Mouse (Mus musculus): ENCODE measurements around the gene Nudt9.

The Nudt9 gene

DNA sequence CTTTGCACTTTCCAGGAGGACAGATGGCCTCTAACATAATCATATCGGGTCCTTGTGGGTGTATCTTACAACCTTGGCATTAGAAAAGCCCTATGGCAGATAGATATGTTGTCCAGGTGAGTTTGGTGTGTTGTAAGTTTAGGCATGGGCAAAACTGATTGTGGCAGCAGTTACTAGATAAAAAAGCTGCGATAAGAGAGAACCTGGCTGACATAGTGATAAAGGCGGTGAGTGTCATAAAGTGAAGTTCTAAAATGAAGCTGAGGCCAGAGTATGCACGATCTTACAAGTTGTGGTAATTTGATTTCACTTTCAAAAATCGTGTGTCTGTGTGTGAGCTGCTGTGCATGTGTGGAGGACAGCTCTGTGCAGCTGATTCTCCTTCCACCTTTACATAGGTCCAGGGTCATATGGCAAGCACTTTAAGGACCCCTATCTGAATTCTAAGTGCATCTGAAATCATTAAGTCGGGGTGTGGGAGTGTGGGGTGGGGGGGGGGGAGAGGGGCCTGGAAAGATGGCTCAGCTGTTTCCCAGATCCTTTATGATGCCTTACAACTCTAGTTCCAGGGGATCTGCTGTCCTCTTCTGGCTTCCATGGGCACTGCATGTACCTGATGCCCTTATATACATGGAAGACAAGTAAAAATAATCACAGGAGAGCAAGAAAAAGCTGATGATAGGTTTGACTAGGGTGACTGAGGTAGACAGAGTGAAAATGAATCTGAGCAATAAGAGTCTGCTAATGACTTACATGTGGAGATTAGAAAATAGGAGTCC is 6.8 kb upstream of the Nudt9 start:
- DNase-seq = peak; percentile 72

- DNase-seq = no peak
Measured at GRCm38 (mm10) chr5:104042906-104043305, 3.2 kb upstream of the Nudt9 start.

GRCm38 (mm10) chr5:104043704-104044103 is 2.4 kb upstream of the Nudt9 start:
- DNase-seq = no peak

DNA sequence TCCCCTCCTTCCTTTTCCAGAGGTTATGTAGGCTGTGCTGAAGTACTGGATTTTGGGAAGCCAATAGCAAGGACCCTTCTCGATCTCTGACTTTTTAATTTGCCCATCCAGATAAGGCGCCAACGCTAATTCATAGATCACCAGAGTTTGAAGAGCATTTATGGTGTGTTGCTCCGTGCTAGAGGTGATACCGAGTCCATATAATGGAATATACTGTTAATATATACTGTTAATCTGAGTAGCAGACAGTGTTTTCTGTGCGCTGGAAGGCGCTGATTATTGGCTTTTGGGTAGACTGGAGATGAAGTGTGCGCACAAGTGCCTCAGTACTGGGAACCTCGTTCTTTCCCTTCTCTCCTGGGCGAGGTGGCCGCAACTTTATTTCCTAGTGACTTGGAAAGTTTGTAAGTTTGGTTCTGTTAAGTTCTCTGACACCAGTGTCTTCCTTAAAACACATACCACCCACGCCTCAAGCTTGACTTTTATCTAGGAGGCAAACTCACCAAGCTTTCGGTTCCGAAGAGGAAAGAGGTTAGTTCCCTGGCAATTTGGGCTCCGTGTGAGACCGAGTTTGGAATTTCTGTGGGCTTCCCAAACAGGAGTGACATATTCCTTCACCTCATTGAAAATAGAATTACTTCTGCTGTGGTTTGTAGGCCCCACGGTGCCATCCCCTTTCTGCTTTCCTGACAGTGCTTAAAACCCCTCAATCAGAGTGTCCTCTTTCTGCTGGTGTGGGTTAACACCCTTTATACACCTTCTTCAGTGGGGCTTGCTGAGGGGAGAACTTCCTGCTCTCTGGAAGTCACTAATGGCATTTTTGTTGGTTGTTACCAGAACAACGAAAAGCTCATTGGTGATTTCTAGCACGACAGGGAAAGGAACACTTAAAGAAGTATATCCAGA is 1.3 kb downstream of the Nudt9 start:
- peak; percentile 43 for DNase-seq

GRCm38 (mm10) chr5:104048139-104048538 is 2.0 kb downstream of the Nudt9 start:
- no peak for DNase-seq

DNA sequence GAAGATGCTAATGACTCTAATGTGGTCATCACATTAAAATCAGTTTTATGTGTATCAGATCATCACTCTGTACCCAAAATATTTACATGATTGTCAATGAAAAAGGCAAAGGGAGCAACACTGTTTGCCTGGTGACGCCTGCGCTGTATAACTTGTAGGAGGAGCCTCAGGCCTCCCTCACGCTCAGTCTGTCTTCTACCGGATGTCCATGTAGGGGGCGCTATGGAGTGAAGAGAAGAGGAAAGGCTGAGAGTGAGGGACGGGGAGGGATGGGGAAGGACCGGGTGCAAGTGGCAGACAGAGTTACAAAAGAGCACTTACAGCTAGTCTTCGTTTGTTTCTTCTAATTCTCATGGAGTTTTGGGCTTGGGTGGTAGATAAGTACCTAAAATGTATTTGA is 6.8 kb downstream of the Nudt9 start:
- no peak for DNase-seq

DNA sequence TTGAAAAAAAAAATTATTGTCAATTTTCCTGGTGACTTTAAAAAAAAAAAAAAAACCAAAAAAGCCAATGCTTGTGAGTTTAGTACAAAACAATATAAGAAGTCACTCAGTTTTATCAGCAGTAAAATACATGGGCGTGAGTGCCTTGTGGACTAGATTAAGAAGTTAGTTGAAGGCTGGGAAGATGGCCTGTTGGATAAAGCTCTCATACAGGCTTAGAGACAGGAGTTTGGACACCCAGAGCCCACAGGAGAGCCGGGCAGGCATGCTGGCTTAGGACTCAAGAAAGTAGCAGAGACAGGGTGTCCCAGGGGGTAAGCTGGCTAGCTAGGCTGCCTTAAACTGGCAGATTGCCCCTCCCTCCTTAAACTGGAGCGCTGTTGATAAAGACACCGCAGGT is 8.8 kb downstream of the Nudt9 start:
- DNase-seq = no peak

- no peak for DNase-seq
Measured at GRCm38 (mm10) chr5:104055816-104056215, 9.7 kb downstream of the Nudt9 start.

DNA sequence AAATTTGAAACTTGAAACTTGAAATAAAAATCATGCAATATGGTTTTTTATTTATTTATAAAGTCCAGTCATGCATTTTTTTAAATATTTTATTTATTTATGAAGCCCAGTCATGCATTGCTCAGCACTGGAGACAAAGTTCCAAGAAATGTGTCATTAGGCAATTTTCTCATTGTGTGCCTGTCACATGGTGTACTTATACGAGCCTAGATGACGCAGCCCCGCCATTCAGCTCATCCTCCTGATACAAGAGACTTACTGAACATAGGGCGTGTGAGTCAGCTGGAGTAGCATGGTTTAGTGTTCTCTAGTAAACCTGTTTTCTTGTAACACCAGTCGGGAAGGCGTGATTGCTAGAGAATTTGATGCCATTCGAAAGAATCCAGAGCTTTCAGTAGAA is 10.2 kb downstream of the Nudt9 start:
- no peak for DNase-seq

GRCm38 (mm10) chr5:104058021-104058420 is 11.9 kb downstream of the Nudt9 start:
- DNase-seq = peak; percentile 65

DNA sequence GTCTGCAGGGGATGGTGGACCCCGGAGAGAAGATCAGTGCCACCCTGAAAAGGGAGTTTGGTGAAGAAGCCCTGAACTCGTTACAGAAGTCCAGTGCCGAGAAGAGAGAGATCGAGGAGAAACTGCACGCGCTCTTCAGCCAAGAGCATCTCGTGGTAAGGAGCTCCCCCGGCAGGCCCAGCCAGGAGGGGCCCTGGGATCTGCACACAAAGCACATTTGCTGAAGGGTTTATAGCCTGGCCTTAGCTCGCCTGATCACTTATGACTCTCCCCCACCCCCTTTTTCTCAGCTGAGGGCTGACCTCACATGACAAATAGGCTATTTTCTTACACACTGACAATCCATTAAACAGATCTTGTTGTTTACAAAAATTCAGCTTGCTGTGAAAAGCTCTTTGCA is 13.5 kb downstream of the Nudt9 start:
- DNase-seq = no peak

- no peak for DNase-seq
Measured at GRCm38 (mm10) chr5:104060429-104060828, 14.3 kb downstream of the Nudt9 start.

DNA sequence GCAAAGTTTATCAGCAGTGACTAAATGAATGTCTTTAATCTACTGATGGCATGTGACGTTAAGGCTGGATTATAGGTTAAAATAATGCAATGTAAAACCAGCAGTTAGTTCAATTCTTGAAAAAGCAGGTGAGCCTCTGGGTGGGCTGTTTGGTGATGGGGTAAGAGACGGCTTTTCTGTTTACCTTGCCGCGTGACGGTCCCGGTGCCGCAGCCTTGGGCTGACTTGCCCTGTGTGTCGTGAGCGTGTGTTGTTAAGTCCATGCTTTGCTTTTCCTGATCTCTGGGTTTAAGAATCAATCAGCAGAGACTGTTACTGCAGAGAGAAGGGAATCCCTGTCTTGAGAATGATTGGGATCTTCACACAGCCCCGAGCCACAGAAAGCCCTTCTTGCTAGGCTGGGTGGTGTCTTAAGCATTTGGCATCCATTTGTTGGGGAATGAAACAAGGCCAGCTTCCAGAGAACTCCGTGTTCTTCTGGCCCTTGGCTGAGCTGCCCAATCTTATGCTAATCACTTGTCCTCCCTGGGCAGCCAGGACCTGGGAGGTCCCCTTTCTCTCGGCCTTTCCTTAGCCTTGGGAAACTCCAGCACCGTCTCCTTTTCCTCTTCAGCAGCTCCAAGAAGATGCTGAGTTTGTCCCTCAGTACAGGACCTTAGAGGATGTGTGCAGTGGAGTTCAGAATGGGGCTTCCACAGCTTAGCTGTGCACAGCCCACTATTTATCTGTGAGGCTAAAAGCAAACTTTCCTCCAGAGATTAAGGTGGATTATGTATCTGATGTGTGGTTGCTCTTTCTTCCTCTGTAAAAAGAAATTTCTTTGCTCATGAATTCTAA is 16.0 kb downstream of the Nudt9 start:
- no peak for DNase-seq

- DNase-seq = no peak
Measured at GRCm38 (mm10) chr5:104062773-104063551, 16.9 kb downstream of the Nudt9 start.

DNA sequence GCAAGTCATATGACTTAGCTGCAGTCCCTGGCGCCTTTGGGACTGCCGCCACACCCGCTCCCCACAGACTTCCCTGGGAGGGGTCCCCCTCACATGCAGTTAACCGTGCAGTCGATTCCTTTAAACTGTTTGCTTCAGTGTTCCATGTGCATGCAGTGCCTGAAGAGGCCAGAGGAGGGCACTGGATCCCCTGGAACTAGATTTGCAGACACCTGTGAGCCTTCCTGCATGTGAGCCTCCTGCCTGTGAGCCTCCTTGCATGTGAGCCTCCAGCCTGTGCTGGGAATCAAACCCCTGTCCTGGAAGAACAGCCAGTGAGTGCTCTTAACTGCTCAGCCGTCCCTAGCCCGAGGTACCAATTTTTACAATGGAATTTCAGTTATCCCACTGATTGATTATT is 22.6 kb downstream of the Nudt9 start:
- DNase-seq = peak; percentile 16

GRCm38 (mm10) chr5:104071048-104071447 is 24.9 kb downstream of the Nudt9 start:
- DNase-seq = no peak

DNA sequence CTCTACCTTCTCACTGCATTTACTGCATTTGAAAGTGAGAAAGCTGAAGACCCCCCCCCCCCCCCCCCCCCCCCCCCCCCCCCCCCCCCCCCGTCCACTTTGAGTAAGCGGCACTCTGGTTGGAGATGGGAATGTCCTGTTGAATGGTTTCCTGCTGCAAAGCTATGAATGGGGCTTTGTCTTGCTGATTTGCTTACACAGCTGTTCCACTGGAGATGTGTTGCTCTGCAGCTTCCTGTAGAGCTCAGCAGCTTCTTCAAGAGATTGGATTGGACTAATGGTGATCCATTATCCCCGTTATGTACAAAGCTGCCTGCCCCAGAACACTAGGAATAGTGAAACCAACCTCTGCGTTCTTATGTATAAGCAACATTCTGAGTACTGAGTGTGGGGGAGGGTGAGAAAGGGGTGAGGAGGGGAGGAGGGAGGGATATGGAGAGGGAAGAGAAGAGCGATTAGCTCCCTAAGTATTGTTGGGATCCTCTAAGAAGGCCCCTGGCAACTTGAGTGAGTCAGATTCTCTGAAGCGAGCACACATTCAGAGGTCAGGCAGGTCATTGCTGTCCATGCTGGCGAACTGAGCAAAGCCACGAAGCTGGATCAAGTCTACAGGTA is 26.3 kb downstream of the Nudt9 start:
- no peak for DNase-seq

- DNase-seq = no peak
Measured at GRCm38 (mm10) chr5:104073602-104074001, 27.5 kb downstream of the Nudt9 start.

DNA sequence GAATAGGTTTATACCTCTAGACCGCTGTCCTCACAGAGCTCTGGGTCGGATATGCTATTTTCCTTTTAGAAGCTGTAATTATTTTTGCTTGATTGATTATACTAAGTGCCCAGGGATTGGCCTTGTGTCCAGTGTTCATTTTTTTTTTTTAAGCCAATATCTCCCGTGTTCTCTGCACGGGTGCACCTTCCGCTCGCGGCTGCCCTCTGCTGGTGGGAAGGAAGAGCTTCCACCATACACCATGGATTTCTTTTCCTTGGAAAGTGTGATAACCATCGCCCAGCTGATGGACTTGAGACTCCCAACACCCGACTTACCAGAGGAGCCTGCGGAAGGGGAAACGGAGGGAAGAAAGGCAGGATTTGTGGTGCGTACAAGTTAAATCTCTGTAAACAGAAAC is 28.3 kb downstream of the Nudt9 start:
- peak; percentile 72 for DNase-seq

- DNase-seq = no peak
Measured at GRCm38 (mm10) chr5:104076361-104076760, 30.3 kb downstream of the Nudt9 start.

- DNase-seq = no peak
Measured at GRCm38 (mm10) chr5:104077508-104077907, 31.4 kb downstream of the Nudt9 start, which contains the start of gene Gm17660. TSS of gene Gm17660 (minus strand) at chr5:104077608.

GRCm38 (mm10) chr5:104080736-104081135 is 34.6 kb downstream of the Nudt9 start:
- DNase-seq = no peak
